Mouse (Mus musculus): ENCODE results near the gene Wdtc1. TPM values are rescaled to one million over a fixed set of nuclear protein-coding genes. Genes with fewer than 3 reads are reported as not detected.

Gene Wdtc1
- total and polyA plus RNA-seq, 2 experiments from 2014 or later, result 9.3 to 39.9 TPM

DNA sequence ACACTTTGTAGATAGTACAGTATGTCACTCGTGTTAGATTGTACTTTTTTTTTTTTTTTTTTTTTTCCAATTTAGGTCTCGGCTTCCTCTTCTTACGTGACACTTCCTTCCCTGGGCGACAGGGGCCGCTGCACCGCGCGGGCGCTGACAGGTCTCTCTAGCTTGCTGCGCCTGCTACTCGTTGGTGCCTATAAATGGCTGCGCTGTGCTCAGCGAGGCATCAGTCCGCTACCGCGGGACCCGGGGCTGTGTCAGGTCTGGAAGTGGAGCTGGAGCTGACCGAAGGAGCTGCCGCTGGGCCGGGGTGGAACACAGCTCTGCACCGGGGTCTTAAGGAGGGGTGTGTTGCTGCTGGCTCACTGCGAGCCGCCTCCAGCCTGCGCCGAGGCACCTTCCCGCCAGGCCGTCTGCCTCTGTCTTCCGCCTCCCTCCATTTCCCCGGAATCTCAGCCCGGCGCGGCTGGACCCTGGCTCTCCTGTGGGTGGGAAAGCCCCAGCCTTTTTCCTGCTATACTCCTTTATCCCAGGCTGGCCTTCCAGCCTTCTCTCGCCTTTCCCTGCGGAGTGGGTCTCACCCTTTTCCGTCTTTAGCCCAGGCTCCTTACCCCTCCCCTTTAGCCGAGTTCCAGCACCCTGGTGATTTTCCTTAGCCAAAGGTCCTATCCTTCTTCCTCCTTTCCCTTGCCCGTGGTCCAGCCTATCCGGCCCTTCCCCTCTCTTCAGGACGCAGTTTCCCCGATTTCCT lies 16.4 kb upstream of the Wdtc1 start, which contains the start of gene Slc9a1:
TSS of gene Slc9a1 (plus strand) at position 154 of the 745 bp plus-strand sequence.
- Histone ChIP-seq H3K9me3 (replicated peaks; ENCODE audit: control insufficient read depth, low read length) (no peaks in the 10 kb centered on the region), H3K27ac (ENCODE audit: low read depth) (peak within 1 kb of the TSS; percentile 88), H3K9ac (replicated peaks; ENCODE audit: low read depth, low read length) (peak within 1 kb of the TSS; percentile 89), H3K4me2 (ENCODE audit: low read depth, low read length) (peak within 1 kb of the TSS; percentile 90), H3K27me3 (ENCODE audit: control insufficient read depth, insufficient read depth, low read length) (no peaks in the 10 kb centered on the region), H3K36me3 (replicated peaks; ENCODE audit: control insufficient read depth, insufficient read depth, low read length) (no peaks in the 10 kb centered on the region; the same call in 1 of the 2 replicates), H3K4me1 (ENCODE audit: control insufficient read depth, insufficient read depth) (peaks cover 34% of the 10 kb centered on the region), H3K4me3 (ENCODE audit: low read depth, low read length) (peak within 1 kb of the TSS; percentile 95)
- TF ChIP-seq EP300 (IDR thresholded peaks at IDR 0.05; ENCODE audit: low read depth), result no peak
- peak; percentile 88 for TF ChIP-seq CTCF (IDR thresholded peaks at IDR 0.05; ENCODE audit: low read depth)
- DNase-seq (ENCODE audit: low spot score) (peak; percentile 87), ATAC-seq (ENCODE audit: insufficient read depth, low read depth) (peak; percentile 92)
- under 1% methylated on average over 40 of the region's 40 CpGs for WGBS

- Histone ChIP-seq H3K27me3 (ENCODE audit: control insufficient read depth, insufficient read depth, low read length) (no peaks in the 10 kb centered on the region), H3K9ac (replicated peaks; ENCODE audit: low read depth, low read length) (no peak overlapping the region), H3K9me3 (replicated peaks; ENCODE audit: control insufficient read depth, low read length) (no peaks in the 10 kb centered on the region), H3K27ac (ENCODE audit: low read depth) (no peak overlapping the region), H3K36me3 (replicated peaks; ENCODE audit: control insufficient read depth, insufficient read depth, low read length) (no peaks in the 10 kb centered on the region), H3K4me3 (ENCODE audit: low read depth, low read length) (no peak overlapping the region), H3K4me1 (ENCODE audit: control insufficient read depth, insufficient read depth) (no peaks in the 10 kb centered on the region), H3K4me2 (ENCODE audit: low read depth, low read length) (no peak overlapping the region)
- ATAC-seq (ENCODE audit: insufficient read depth, low read depth) (no peak), DNase-seq (ENCODE audit: low spot score) (no peak)
- 91% methylated on average over 6 of the region's 6 CpGs for WGBS
- TF ChIP-seq EP300 (IDR thresholded peaks at IDR 0.05; ENCODE audit: low read depth) (no peak), CTCF (IDR thresholded peaks at IDR 0.05; ENCODE audit: low read depth) (no peak)
These were observed 1.4 kb upstream of the Wdtc1 start for GRCm38 (mm10) chr4:133354641-133355040.

DNA sequence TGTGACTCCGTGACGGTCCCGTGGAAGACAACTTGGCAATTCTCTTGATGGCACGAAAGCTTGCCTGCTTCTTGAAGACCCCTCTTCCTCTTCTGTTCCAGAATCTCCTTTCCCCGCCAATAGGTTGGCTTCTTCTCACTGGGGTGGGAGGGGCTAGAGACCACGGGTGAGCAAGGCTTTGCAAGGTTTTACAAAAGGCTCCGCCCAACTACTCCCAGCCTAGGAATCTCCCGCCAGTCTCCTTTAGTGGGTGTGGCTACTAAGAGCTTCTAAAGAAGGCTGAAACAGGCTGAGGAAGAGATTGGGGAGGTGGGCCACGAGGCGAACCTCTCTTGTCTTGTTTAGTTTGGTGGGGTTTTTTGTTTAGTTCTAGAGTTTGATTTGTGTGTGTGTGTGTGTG lies 484 bp downstream of the Wdtc1 start:
- WGBS, result 68% methylated on average over 10 of the region's 10 CpGs
- no peak for ATAC-seq (ENCODE audit: insufficient read depth, low read depth)
- Histone ChIP-seq H3K9me3 (replicated peaks; ENCODE audit: control insufficient read depth, low read length) (no peaks in the 10 kb centered on the region), H3K4me3 (ENCODE audit: low read depth, low read length) (no peak overlapping the region), H3K27ac (ENCODE audit: low read depth) (no peak overlapping the region), H3K27me3 (ENCODE audit: control insufficient read depth, insufficient read depth, low read length) (no peaks in the 10 kb centered on the region), H3K9ac (replicated peaks; ENCODE audit: low read depth, low read length) (no peak overlapping the region), H3K4me2 (ENCODE audit: low read depth, low read length) (no peak overlapping the region), H3K4me1 (ENCODE audit: control insufficient read depth, insufficient read depth) (no peaks in the 10 kb centered on the region), H3K36me3 (replicated peaks; ENCODE audit: control insufficient read depth, insufficient read depth, low read length) (no peaks in the 10 kb centered on the region)
- TF ChIP-seq CTCF (IDR thresholded peaks at IDR 0.05; ENCODE audit: low read depth) (no peak), EP300 (IDR thresholded peaks at IDR 0.05; ENCODE audit: low read depth) (no peak)
- DNase-seq (ENCODE audit: low spot score), result no peak

DNA sequence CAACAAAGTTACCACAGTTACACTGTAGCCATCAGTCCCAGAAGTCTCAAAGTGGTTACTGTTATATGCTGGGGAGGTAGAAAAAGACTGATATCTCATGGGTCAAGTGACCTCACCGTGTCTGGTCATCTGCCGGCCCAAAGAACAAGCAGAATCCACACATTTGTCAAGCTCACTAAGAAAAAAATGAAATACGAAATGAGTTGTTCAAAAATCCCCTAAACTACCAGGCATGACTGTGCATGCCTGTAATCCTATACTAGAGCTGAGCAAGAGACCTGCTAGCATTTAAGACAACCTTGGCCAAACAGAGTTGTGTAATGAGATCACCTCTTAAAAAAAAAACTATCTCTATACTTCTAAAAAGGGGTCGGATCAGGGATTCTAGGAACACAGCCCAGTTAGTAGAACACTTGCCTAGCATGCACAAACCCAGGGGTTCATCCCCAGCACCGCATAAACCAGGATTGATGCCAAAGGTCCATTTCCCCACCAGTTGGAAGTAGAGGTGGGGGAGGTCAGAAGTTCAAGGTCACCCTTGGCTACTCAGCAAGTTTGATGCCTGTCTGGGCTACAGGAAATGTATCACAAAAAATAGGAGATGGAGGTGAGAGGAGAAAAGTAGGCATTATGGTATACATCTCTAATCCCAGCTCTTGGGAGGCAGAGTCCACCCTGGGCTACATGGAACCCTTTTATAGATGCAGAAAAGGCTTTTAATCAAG lies 5.1 kb downstream of the Wdtc1 start:
- ATAC-seq (ENCODE audit: insufficient read depth, low read depth) (no peak), DNase-seq (ENCODE audit: low spot score) (no peak)
- Histone ChIP-seq H3K36me3 (replicated peaks; ENCODE audit: control insufficient read depth, insufficient read depth, low read length) (no peaks in the 10 kb centered on the region), H3K4me3 (ENCODE audit: low read depth, low read length) (no peak overlapping the region), H3K27me3 (ENCODE audit: control insufficient read depth, insufficient read depth, low read length) (no peaks in the 10 kb centered on the region), H3K27ac (ENCODE audit: low read depth) (no peak overlapping the region), H3K4me1 (ENCODE audit: control insufficient read depth, insufficient read depth) (no peaks in the 10 kb centered on the region), H3K9me3 (replicated peaks; ENCODE audit: control insufficient read depth, low read length) (no peaks in the 10 kb centered on the region), H3K9ac (replicated peaks; ENCODE audit: low read depth, low read length) (no peak overlapping the region), H3K4me2 (ENCODE audit: low read depth, low read length) (no peak overlapping the region)
- no peak for TF ChIP-seq EP300 (IDR thresholded peaks at IDR 0.05; ENCODE audit: low read depth)
- TF ChIP-seq CTCF (IDR thresholded peaks at IDR 0.05; ENCODE audit: low read depth), result no peak
- WGBS, result 81% methylated on average over 5 of the region's 5 CpGs

DNA sequence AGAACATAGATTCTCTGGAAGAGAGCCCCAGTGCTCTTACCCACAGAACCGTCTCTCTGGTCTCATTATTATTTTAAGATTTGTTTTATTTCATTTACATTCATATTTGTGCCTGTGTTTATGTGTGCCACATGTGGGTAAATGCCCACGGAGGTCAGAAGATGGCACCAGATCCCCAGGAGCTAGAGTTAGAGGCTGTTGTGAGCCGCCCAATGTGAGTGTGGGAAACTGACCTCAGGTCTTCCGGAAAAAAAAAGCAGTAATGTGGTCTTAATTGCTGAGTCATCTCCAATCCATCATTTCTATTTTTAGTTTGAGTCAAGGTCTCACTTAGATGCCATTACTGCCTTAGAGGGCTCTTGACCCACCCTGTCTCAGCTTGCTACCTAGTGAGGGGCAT lies 5.7 kb downstream of the Wdtc1 start:
- no peak for DNase-seq (ENCODE audit: low spot score)
- Histone ChIP-seq H3K4me2 (ENCODE audit: low read depth, low read length) (no peak overlapping the region), H3K9me3 (replicated peaks; ENCODE audit: control insufficient read depth, low read length) (no peaks in the 10 kb centered on the region), H3K4me3 (ENCODE audit: low read depth, low read length) (no peak overlapping the region), H3K4me1 (ENCODE audit: control insufficient read depth, insufficient read depth) (no peaks in the 10 kb centered on the region), H3K9ac (replicated peaks; ENCODE audit: low read depth, low read length) (no peak overlapping the region), H3K27me3 (ENCODE audit: control insufficient read depth, insufficient read depth, low read length) (no peaks in the 10 kb centered on the region), H3K27ac (ENCODE audit: low read depth) (no peak overlapping the region), H3K36me3 (replicated peaks; ENCODE audit: control insufficient read depth, insufficient read depth, low read length) (no peaks in the 10 kb centered on the region)
- WGBS, result 68% methylated on average over 4 of the region's 4 CpGs
- no peak for ATAC-seq (ENCODE audit: insufficient read depth, low read depth)
- TF ChIP-seq EP300 (IDR thresholded peaks at IDR 0.05; ENCODE audit: low read depth) (no peak), CTCF (IDR thresholded peaks at IDR 0.05; ENCODE audit: low read depth) (no peak)

All from heart, postnatal 0 days (tissue).